ENCODE assay signal across 8 mouse cellular contexts in genomic region chr11:102445891-102446361, GRCm38 (mm10). TPM values are rescaled to one million over a fixed set of nuclear protein-coding genes. Genes with fewer than 3 reads are reported as not detected.
DNase-seq lines count a peak whose midpoint lies in the region; ATAC-seq lines count a peak whose summit lies in the region.

No protein-coding gene starts in this region.

- H3K36me3 ChIP-seq in hindbrain, embryonic 15.5 days = peaks cover 21% of the 10 kb centered on the region

- 5% methylated on average over 7 of the region's 7 CpGs for WGBS in hindbrain, embryonic 15.5 days

- H3K9ac ChIP-seq in hindbrain, embryonic 15.5 days = peak overlapping the region; percentile 97

- H3K27ac ChIP-seq in hindbrain, embryonic 15.5 days (replicated peaks) = peak overlapping the region; percentile 99

- peak; percentile 21 for ATAC-seq in hindbrain, embryonic 15.5 days (ENCODE audit: low FRiP score, low read depth)
- ATAC-seq in megakaryocyte progenitor cell, adult 5-6 weeks (replicated peaks; ENCODE audit: poor library complexity) = no peak

- no peaks in the 10 kb centered on the region for H3K27me3 ChIP-seq in hindbrain, embryonic 15.5 days

- H3K4me1 ChIP-seq in hindbrain, embryonic 15.5 days (replicated peaks) = peaks cover 42% of the 10 kb centered on the region

- peak; percentile 57 for DNase-seq in adrenal gland, postnatal 10 days
- DNase-seq in adrenal gland, adult 8-10 months = no peak
- DNase-seq in right cerebral cortex, postnatal 10 days (ENCODE audit: low spot score in 2 of 2) = peak; percentile 79
- DNase-seq in right cerebral cortex, postnatal 36 days (ENCODE audit: low spot score in 2 of 2) = no peak
- peak; percentile 75 to 87 for DNase-seq in lung, postnatal 4 days
- no peak for DNase-seq in layer of hippocampus, postnatal 36 days

- peak overlapping the region; percentile 65 for H3K4me2 ChIP-seq in hindbrain, embryonic 15.5 days

- no peaks in the 10 kb centered on the region for H3K9me3 ChIP-seq in hindbrain, embryonic 15.5 days

- H3K4me3 ChIP-seq in hindbrain, embryonic 15.5 days = peak overlapping the region; percentile 72

RNA-seq across cellular contexts. Expression of gene Fam171a2, which starts 1.6 kb away (rescaled TPM):
- 10 to 100 TPM; 12.3 to 15.3 TPM for total RNA-seq in adrenal gland, postnatal 10 days (2021)
- total RNA-seq in adrenal gland, adult 8-10 months (2022) = 1 to 10 TPM; 3.8 to 6.2 (median 5.0) TPM
- polyA plus RNA-seq in hindbrain, embryonic 15.5 days (2015; fragmentation: Nextera tagmentation; extraction: Ambion mirVana) = 29.3 and 30.7 TPM in 2 replicates
- total RNA-seq in layer of hippocampus, postnatal 36 days (2021) = 100 to 1,000 TPM in 1 of 2 experiments, 10 to 100 TPM in 1; 97.3 to 111 TPM
- 0.05 and 0.07 TPM in 2 replicates for total RNA-seq in megakaryocyte progenitor cell, adult 5-6 weeks (2015)
- 0.04 and 0.24 TPM in 2 replicates for total RNA-seq in megakaryocyte progenitor cell, adult 5-6 weeks (2017)

RNA-seq across cellular contexts. Expression of gene Grn, which starts 15.8 kb away (rescaled TPM):
- 100 to 1,000 TPM; 161 to 189 TPM for total RNA-seq in adrenal gland, postnatal 10 days (2021)
- total RNA-seq in adrenal gland, adult 8-10 months (2022) = 100 to 1,000 TPM; 171 to 220 (median 202) TPM
- polyA plus RNA-seq in hindbrain, embryonic 15.5 days (2015; fragmentation: Nextera tagmentation; extraction: Ambion mirVana) = 85.7 and 85.9 TPM in 2 replicates
- 10 to 100 TPM; 60.3 to 68.3 TPM for total RNA-seq in layer of hippocampus, postnatal 36 days (2021)
- total RNA-seq in megakaryocyte progenitor cell, adult 5-6 weeks (2015) = 119 and 136 TPM in 2 replicates
- total RNA-seq in megakaryocyte progenitor cell, adult 5-6 weeks (2017) = 44.0 and 45.4 TPM in 2 replicates

RNA-seq across cellular contexts. Expression of gene Itga2b, which starts 24.0 kb away (rescaled TPM):
- 1 to 10 TPM; 4.3 to 5.7 TPM for total RNA-seq in adrenal gland, postnatal 10 days (2021)
- 1 to 10 TPM; 2.9 to 4.7 (median 4.1) TPM for total RNA-seq in adrenal gland, adult 8-10 months (2022)
- 9.5 and 10.1 TPM in 2 replicates for polyA plus RNA-seq in hindbrain, embryonic 15.5 days (2015; fragmentation: Nextera tagmentation; extraction: Ambion mirVana)
- total RNA-seq in layer of hippocampus, postnatal 36 days (2021) = 1 to 10 TPM; 1.3 to 3.8 TPM
- total RNA-seq in megakaryocyte progenitor cell, adult 5-6 weeks (2015) = 5.3 and 6.4 TPM in 2 replicates
- total RNA-seq in megakaryocyte progenitor cell, adult 5-6 weeks (2017) = 14.2 and 22.3 TPM in 2 replicates

RNA-seq across cellular contexts. Expression of gene Slc25a39, which starts 38.2 kb away (rescaled TPM):
- 100 to 1,000 TPM; 327 to 377 TPM for total RNA-seq in adrenal gland, postnatal 10 days (2021)
- total RNA-seq in adrenal gland, adult 8-10 months (2022) = 100 to 1,000 TPM; 343 to 469 (median 379) TPM
- 167 and 168 TPM in 2 replicates for polyA plus RNA-seq in hindbrain, embryonic 15.5 days (2015; fragmentation: Nextera tagmentation; extraction: Ambion mirVana)
- total RNA-seq in layer of hippocampus, postnatal 36 days (2021) = 10 to 100 TPM; 61.9 to 64.0 TPM
- 95.5 and 124 TPM in 2 replicates for total RNA-seq in megakaryocyte progenitor cell, adult 5-6 weeks (2015)
- 48.7 and 52.7 TPM in 2 replicates for total RNA-seq in megakaryocyte progenitor cell, adult 5-6 weeks (2017)

RNA-seq across cellular contexts. Expression of gene Rundc3a, which starts 52.7 kb away (rescaled TPM):
- total RNA-seq in adrenal gland, postnatal 10 days (2021) = 10 to 100 TPM; 21.2 to 34.3 TPM
- 10 to 100 TPM; 53.9 to 83.9 (median 77.5) TPM for total RNA-seq in adrenal gland, adult 8-10 months (2022)
- 135 and 149 TPM in 2 replicates for polyA plus RNA-seq in hindbrain, embryonic 15.5 days (2015; fragmentation: Nextera tagmentation; extraction: Ambion mirVana)
- total RNA-seq in layer of hippocampus, postnatal 36 days (2021) = 100 to 1,000 TPM; 455 to 507 TPM
- total RNA-seq in megakaryocyte progenitor cell, adult 5-6 weeks (2015) = not detected in 2 replicates
- not detected in 2 replicates for total RNA-seq in megakaryocyte progenitor cell, adult 5-6 weeks (2017)

Comparison
In these comparisons a context has a peak if more than half of its experiments do, and no peak if none do; other contexts are left out.
1. DNase-seq: peak in adrenal gland, postnatal 10 days (single experiment), right cerebral cortex, postnatal 10 days (2 of 2) and lung, postnatal 4 days (2 of 2); none in adrenal gland, adult 8-10 months (single experiment), right cerebral cortex, postnatal 36 days (0 of 2) and layer of hippocampus, postnatal 36 days (0 of 2).
2. RNA of gene Fam171a2, which starts 1.6 kb away (total RNA-seq): 97.3 to 111 TPM in layer of hippocampus, postnatal 36 days; 12.3 to 15.3 TPM in adrenal gland, postnatal 10 days, 3.8 to 6.2 TPM in adrenal gland, adult 8-10 months and 0.04 to 0.24 TPM in megakaryocyte progenitor cell, adult 5-6 weeks; every median in the first group is over 4 times any median in the second.